Mouse (Mus musculus): ENCODE measurements at regions not wholly inside any gene's neighbourhood (a gene's known extent, or its start where the extent isn't known, plus 50 kb on each side); places are given as distances from the start of the nearest gene placed in this dataset.
A peak's percentile ranks its signal among the peaks of the same experiment; 100 is the strongest.
"Not testable (repeated sequence)": the region's sequence is repeated elsewhere in the genome, so short reads cannot be mapped to it uniquely, and the experiment has no call there.

DNA sequence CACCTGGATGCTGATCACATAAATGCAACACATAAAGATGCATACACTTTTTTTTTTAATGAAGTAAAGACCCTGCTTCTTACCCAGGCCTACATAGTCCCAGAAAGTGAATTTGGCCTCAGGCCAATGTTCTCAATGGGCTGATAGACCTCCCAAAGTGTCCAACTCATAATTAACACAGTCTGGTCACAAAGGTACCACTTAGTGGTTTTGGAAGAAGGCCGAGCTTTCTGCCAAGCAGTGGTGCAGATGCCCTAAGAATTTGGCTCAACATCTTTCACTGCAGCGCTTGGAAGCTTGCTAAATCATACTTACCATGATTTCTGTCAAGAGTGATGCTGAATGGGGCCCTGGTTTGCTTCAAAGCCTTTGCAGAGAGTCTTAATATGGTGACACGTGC, 706.4 kb upstream of the Rag2 start:
- DNase-seq (ENCODE audit: low read depth, low spot score) = no peak

DNA sequence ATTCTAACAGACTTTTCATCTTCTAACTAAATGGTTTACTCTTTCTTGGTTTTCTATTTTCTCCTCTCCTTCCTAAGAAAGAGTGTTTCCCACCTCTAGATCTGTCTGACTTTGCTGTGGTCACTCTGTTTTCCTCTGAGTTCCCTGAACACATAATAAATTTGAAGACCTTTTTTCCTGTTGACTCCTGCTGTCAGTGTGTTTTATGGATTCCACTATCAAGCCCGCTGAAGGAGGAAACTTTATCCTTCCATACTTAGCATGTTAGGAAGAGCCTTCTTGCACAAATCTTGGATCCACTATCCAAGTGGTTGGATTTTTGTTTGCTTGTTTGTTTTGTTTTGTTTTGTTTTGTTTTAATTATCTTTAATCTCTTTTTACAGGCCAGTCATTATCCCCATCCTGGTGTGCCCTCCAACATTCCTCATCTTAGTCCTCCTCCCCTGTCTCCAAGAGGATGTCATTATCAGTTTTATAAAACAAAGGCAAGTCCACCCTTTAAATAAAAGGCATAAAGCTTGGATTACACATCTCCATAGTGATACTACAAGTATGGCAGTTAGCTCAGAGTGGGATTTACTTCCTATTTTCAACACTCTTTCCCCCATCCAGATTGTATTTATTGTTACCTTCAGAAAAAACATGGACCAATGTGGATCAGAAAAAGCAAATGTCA, 704.8 kb upstream of the Rag2 start:
- no peak for DNase-seq (ENCODE audit: low read depth, low spot score)

DNA sequence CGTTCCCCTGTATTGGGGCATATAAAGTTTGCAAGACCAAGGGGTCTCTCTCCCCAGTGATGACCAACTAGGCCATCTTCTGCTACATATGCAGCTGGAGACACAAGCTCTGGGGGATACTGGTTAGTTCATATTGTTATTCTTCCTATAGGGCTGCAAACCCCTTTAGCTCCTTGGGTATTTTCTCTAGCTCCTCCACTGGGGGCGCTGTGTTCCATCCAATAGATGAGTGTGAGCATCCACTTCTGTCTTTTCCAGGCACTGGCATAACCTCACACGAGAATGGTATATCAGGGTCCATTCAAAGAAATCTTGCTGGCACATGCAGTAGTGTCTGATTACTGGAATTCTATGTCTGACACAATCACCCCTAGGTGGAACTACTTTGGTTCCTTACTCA, 675.9 kb upstream of the Rag2 start:
- DNase-seq (ENCODE audit: low read depth, low spot score) = not testable (repeated sequence)

DNA sequence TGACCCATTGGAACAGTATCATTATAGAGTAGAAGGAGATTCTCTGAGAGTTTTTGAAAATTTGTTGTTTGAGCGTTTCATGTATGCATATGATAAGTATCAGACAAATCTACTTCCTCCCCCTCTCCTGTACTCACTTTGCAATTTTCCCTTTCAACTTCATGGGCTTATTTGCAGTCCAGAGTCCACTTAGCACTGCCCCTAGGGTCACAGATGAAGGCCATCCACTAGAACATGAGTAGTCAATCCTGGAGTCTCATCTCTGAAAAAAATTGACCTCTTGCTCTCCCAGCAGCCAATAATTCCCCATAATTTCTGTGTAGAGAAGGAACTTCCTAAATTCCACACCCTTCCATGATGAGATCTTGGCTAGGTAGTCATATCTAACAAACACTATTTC, 665.1 kb upstream of the Rag2 start:
- no peak for DNase-seq (ENCODE audit: low read depth, low spot score)

DNA sequence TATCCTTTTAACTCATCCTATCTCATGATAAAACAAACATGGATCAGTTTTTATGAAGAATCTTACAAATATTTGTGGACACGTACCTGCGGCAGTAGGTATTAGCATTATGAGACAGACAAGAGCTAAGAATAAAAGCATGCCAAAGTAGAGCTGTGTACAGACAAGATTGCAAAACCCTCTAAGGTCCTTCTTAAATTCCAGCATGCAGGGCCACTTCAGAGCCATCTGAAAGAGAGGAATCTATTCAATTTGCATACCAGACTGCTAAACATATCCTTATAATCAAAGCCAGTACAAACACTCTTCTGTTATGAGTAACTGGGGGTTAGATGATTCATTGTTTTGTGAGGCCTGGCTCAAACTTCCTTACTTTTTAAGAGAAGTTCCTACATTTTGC, 659.9 kb upstream of the Rag2 start:
- no peak for DNase-seq (ENCODE audit: low read depth, low spot score)

DNA sequence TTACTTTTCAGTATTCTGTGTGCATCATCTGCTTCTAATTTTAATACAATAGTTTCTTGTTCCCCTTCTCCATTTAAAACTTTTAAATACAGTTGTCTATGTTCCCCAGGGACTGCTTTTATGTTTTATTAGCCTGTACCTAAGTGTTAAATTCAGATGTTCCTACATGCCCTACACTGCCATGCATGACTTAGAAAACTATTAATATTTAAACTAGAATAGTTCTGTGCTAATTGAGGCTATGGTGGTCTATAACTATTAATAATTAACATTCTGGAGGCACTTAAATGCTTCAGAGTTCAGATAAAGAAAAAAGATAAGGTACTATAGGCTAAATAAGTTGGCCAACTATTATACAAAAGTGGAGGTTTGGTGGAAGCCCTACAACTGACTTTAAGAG, 647.3 kb upstream of the Rag2 start:
- no peak for DNase-seq (ENCODE audit: low read depth, low spot score)

DNA sequence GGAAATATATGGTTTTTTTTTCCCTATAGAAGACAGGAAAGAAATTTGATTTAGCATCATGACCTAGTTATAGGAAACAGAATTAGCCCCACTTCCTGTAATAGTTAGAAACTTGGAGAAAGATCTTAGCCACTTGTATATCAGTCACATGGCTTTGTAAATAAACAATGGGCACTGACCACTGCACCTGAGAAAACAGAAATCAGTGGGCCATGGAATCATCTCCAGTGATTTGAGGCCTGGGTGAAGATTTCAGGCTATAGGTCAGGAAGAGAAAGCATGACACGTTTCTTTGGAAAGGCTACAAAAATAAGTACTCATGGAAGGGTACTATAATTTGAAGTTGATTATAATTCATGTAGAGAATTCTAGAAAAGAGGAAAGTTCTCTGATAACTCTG, 642.2 kb upstream of the Rag2 start:
- DNase-seq (ENCODE audit: low read depth, low spot score) = no peak

DNA sequence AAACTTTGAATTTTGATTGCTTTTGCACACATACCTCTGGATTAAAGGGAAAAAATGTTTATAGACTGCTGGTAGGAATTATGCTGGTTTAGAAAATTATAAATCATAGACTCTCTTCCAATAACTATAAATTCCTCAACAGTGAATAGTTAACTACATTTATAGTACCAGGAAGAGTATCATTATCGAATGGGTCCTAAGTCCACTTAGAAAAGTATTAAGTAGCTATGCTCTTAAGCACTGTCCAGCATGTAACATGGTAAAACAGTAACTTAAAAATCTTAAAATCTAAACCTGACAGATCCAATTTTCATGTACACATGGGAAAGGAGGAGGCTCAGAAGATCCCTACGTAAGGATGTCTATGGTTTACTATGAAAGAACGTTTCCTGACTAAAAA, 609.2 kb upstream of the Rag2 start:
- no peak for DNase-seq (ENCODE audit: low read depth, low spot score)

DNA sequence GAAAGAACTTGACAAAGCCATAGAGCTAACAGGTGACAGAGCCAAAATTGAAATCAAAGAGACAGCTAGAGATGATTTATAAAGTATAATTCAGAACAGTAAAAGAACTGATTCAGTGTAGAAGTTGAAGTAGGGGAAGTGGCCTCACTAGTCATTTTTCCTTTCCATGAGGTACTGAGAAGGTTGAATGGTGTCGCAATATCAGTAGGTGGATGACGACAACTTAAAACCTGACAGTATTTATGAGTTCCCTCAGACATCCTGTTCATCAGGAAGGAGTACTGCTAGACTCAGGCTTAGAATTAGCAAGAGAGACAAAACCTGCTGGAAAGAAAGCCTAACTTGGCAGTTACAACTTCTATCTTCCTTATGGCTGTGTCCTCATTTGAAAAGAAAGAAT, 605.1 kb upstream of the Rag2 start:
- DNase-seq (ENCODE audit: low read depth, low spot score) = no peak

DNA sequence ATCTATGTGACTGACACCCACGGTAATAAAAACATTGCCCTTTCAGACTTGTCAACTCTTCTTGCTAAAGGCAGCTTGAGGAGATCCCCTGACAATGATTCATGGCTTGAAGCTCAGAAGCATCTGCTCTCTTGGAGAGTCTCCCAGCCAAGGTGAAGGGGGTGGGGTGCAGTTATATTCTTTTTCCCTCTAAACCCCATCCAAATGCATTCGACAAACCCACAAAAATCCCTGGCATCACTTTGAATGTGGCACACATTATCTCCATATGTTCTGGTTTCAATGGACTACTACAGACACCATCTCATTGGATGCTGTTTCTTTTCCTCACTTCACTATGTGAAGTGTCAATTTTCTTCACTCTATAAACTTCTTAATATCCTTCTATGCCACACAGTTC, 603.0 kb upstream of the Rag2 start:
- DNase-seq (ENCODE audit: low read depth, low spot score) = peak; percentile 55

DNA sequence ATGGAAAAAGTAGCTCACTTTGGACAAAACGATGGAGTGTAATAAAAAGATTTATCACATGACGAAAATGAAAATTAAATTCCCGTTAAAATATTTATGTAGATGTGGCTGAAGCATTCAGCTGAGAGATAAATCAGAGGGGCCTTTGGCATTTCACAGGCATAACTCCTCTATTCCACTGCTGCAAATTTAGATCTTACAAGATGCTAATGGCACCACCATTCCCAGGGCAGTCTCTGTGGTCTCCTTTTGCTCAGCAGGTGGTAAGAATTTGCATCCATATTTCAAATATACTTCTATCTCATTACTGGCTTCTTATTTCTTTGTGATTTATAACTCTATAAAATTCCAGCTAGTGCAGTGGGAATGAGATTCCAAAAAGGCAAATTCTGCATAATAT, 581.5 kb upstream of the Rag2 start:
- no peak for DNase-seq (ENCODE audit: low read depth, low spot score)

DNA sequence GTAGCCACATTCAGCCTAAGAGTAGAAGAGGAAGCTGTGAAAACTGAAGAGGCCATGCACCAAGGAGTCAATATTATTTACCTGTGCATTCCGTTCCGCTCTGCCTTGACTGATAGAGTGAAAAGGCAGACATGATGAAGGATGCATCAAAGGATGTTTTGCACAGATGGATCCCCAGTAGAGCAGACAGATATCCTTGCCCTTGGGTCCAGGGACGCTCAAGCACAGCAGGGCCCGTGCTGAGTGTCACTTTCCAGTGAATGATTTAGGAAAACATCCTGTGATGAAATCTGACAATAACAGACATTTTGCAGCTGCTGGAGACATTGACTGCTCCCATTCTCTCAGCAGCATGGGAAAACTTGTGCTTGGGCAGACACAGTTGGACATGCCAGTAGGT, 561.6 kb upstream of the Rag2 start:
- no peak for DNase-seq (ENCODE audit: low read depth, low spot score)

DNA sequence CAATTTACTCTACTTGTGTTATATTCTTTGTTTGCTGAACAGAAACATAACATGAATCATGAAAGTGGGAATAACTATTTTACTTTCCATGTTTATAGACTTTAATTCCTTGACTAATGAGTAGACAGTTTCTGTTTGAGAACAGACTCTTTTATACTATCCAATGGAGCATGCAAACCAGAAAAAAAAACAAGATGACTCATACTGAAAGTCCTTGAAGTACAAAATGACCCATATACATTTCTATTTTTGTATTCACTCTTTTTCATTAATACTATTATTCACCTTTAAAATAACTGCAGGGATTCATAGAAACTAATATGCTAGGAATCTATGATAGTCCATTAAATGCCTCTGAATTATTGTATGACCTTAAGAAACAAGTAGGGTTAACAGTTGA, 549.5 kb upstream of the Rag2 start:
- no peak for DNase-seq (ENCODE audit: low read depth, low spot score)

DNA sequence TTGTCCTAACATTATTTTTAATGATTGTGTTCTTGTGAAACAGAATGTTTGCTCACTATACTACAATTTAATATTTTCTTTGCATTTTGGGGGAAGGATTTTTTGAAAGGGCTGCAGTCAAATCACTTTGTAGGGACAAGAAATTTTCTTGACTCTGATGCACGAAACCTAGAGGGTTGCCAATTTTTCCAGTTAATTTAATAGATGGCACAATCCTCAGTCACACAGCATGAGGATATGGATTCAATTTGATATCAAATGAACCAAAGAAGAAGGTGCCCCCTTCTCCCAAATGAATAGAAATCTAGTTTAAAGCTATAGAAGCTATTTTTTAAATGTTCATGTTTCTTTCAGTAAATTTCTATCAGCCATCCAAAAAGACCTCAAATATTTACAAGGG, 544.3 kb upstream of the Rag2 start:
- no peak for DNase-seq (ENCODE audit: low read depth, low spot score)

DNA sequence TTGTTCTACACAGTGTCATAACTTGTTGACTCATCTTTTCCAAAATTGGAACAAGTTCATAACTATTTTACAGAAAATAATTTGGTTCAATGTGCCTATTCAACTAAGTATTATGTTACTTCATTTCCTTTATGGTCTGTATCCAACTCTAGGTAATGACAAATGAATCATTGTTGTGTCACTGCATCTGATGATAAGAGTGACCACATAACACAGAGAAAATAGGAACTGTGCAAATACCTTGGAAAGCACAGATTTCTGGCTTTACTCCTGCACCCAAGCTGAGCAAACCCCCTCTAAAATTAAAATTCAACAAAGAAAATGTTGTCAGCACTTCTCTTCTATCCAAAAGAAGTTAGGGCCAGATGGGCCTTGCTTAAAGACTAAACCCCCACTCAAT, 540.7 kb upstream of the Rag2 start:
- no peak for DNase-seq (ENCODE audit: low read depth, low spot score)

DNA sequence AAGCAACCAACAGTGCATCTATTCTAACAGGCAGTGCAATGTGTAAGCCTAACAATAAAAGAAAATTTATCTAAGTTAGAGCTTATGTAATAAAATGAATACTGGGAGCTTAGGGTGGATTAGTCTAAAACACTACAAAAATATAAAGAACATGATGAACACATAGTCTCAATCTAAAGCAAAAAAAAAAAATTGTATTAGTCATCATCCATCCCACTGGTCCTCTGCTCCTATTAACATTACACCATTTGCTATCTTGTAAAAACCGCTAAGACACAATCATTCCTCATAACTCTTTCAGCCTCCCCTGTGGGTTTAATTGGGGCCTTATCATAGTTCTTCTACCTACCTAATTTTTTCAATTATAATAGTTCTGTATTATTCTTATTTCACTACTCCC, 539.9 kb upstream of the Rag2 start:
- no peak for DNase-seq (ENCODE audit: low read depth, low spot score)

DNA sequence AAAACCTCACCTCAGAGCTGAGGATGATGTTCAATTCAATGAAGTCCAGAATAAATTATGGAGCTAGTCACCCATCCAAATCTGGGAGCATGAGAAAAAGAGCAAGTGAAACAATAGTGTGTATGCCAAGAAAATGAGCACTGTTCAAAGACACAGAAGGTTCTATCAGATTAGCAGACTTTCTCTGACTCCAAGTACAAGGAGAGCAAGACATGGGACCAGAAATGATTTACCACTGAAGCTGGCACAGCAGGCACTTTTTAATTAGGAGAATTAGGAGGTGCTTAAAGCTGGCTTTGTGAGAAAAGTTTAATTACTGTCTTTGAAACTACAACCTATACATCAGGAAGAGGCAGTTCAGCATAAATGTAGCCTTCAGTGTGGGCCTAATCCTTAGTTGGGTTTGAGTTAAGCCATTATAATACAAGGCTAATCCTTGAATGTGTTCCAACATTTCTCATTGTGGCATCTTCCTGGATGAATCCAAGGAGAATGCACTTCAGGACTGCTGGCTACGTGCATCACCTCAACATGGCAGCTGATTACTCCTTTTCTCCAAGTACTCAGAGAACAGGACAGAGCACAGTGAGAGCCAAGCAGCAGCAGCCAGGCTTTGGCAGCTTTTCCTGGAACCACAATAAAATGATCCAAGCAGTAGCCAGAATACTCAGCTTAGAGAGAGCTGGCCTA, 517.2 kb upstream of the Rag2 start:
- DNase-seq (ENCODE audit: low read depth, low spot score) = peak; percentile 11

DNA sequence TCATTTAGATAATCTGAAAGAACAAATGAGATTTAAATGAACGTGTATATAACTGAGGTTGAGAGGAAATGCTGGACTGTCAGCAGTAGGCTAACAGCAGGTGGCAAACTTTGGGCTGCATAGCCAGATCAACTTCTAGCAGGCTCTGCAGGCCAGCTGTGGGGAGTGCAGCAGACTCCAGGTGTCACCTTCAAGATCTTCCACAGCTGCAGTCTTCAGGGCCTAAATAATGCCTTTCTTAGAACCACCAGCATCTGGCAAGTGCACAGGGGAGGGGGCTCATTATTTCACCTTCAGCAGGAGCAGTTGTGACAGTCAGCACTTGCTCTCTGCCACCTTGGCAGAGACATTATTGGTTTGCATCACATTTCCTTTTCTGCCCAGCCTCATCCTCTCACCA, 487.7 kb upstream of the Rag2 start:
- no peak for DNase-seq (ENCODE audit: low read depth, low spot score)

DNA sequence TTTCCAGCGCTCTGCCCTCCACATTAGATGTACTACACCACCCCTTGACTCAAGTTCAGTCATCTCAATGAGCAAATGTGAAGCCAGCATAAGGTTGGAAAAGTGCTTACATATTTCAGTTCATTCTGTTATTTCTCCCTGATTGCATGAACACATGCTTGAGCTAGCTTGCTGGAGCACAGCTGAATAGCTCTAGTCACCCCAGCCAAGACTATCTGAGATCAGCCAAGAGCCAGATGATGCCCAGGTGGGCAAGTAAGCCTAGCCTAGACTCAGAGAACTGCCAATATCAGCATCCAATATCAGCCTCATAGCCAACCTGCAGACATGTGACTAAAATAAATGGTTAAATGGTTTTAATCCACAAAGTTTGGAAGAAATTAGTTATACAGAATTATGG, 484.6 kb upstream of the Rag2 start:
- DNase-seq (ENCODE audit: low read depth, low spot score) = no peak

DNA sequence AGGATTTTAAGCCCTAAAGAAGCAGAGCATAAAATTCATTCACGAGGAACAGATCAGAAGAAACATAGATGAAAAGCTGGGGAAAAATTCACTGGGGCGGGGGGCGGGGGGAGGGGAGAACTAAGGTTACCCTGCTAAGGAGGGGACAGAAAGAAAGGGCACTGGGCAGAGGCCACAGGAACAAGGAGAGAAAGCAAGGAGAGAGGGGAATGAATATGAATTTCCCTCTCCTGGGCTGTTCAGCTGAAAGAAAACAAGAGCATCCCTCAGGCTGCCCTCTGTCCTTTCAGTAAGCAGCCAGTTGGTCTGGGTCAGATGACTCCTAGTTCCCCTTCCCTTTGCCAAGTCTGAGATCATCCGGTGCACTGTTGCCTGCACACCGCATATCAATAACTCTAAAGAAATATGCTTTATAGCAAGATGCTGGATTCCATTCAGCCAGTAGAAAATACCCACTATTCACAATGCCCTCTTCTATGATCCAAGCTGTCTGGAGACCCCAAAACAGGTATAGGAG, 467.7 kb upstream of the Rag2 start:
- no peak for DNase-seq (ENCODE audit: low read depth, low spot score)

DNA sequence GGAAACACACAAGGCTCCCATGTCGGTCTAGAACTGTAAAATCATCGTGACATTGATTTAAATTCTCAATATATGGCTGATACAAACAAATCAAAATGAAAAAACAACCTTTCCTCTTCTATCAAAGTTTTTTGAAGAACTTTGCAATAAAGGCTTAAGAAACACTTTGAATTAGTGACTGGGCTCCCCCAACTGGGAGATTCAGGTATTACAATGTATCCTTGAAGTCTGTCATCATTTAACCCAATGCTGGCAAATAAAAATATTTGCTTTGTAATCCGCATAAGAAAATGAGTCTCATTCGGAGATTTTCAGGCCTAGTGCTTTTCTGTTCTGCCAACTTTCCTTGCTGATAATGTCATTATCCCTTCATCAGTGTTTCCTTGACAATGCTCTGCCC, 465.2 kb upstream of the Rag2 start:
- peak; percentile 46 for DNase-seq (ENCODE audit: low read depth, low spot score)

DNA sequence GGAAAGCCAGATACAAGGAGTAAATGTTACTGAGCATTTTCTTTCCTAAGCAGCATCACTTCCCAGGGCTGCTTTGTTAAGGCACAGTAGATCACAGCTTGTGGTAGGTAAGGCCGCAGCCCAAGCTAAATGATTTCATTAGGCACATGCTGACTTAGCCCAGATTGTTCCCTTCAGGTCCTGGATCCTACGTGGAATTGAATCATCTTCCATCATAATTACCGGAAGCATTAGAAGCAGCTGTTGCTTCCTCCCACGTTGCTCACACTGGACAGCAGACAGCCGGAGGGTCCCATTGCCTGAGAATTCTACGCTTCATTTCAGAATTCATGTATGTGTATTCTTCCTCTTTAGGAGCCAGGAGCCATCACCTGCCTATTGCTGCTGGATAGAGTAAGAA, 458.6 kb upstream of the Rag2 start:
- no peak for DNase-seq (ENCODE audit: low read depth, low spot score)

DNA sequence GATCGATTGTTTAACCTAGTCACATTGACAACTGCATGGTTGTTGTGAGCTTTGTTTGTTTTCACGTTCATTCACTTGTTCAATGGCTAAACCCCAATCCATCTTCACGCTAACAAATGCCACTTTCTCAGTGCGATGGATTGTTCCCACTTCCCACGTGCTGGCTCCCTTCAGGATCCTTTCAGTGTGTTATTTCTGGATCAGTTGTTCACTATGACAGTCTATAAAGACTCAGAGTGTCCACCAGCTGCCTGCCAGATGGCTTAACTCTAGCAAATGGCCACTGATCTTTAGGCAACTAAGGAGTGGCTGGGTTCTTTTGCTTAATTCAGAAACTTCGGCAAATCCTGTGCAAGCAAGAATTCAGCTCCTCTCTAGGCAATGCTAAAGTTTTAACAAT, 451.7 kb upstream of the Rag2 start:
- peak; percentile 60 for DNase-seq (ENCODE audit: low read depth, low spot score)

DNA sequence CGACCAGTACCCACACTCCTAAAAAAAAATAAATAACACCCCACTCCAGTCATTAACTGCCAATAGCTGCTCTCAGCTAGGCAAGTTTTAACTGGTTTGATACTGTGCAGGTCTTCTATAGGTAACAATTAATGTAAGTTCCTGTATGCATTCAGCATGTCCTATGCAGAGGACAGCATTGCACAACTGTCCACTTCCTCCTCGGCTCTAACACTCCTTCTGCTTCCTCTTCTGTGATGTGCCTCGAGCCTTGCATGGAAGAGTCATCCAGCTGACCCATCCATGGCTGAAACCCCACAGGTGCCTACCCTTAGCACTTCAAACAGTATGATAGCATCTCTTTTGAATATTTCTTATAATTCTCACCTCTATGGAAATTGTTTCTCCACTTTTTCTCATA, 449.4 kb upstream of the Rag2 start:
- DNase-seq (ENCODE audit: low read depth, low spot score) = no peak
